Mouse (Mus musculus): Measurements from ENCODE around the gene Armcx1.

DNA sequence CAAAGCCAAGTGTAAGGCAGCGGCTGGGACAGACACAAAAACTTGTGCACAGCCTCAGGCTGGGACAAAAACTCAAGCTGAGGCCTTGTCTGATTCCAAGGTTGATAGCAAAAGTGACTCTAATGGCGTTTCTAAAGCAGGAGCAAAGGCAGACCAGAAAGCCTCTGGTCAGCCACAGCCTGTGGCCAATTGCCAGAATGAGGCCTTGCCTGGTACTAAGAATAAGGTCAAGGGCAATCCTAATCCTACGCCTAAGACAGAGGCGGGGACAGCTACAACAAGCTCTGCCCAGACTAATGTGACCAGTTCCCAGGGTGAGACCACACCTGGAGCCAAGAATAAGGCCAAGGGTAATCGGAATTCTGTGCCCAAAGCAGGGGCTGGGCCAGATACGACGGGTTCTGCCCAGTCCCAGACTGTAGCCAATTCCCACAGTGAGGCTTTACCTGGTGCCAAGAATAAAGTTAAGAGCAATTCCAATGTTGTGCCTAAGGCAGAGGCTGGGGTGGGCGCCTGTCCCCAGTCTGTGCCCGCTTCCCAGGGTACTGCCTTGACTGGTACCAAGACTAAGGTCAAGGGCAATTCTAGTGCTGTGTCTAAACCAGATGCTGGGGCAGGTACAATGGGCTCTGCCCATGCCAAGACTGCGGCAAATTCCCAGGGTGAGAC lies 26.8 kb upstream of the Armcx1 start:
- TF ChIP-seq POLR2A (IDR thresholded peaks at IDR 0.05; ENCODE audit: borderline replicate concordance, extremely low read depth, insufficient read depth, insufficient read length, poor library complexity, severe bottlenecking) (no peak), CTCF (IDR thresholded peaks at IDR 0.05; ENCODE audit: borderline replicate concordance, extremely low read depth, insufficient read depth, insufficient read length) (no peak)

All from brain, embryonic 14.5 days (tissue).